Mouse (Mus musculus) olfactory bulb, adult 2 months (tissue): Measurements from ENCODE around the gene Gfpt1.

Source experiments
- CTCF ChIP-seq: fragments of 200-500 bp; IDR thresholded peaks from 2 replicates; pipeline ENCODE4 v1.5.1; 2012; ENCODE audit warnings: low read depth, mild to moderate bottlenecking, low read length, moderate library complexity; ENCODE audit not compliant: insufficient read depth
- POLR2A ChIP-seq: fragments of 200-500 bp; IDR thresholded peaks from 2 replicates; pipeline ENCODE4 v1.6.1; 2012; ENCODE audit warnings: mild to moderate bottlenecking, low read depth, low read length, moderate library complexity; ENCODE audit not compliant: insufficient read depth

DNA sequence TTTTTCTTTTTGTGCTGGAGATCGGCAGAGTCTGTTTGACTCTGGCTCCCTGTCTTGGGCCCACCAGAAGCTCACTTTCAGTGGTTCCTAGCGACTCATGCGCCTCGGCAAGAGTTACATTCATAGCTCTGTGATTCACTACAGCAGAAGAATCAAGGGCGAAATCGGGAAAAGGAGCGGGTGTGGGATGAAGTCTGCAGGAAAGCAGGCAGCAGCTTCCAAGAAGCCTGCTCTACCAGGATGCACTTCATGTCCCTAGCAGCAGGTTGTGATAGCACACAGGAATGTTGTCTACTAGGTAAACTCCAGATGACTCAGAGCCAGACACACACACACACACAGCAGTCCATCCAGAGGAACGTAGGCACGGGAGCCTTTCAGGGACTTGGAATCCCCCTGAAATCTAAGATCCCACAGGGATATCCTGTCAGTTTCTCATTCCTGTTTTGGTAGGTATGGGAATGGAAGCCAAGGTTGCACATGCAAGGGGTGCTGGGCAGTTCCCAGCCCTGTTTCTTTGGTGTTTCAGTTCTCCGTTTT is 9.3 kb downstream of the Gfpt1 start:
- TF ChIP-seq CTCF (no peak), POLR2A (no peak)
